Mouse (Mus musculus) intestine, postnatal 0 days (tissue): Measurements from ENCODE around the gene Ncam1. TPM values are rescaled to one million over a fixed set of nuclear protein-coding genes. Genes with fewer than 3 reads are reported as not detected.

Experiments used
- ATAC-seq: fragments of 200-750 bp; cut with Nextera tagmentation; 2 replicates; pipeline ENCODE4 v1.8.0; 2017; ENCODE audit warnings: mild to moderate bottlenecking, moderate TSS enrichment, moderate library complexity
- H3K27ac ChIP-seq: fragments of 300-500 bp; sonication (generic); 2 replicates; pipeline ENCODE4 v1.5.1; 2014; ENCODE audit warnings: mild to moderate bottlenecking, low read depth, low read length, moderate library complexity
- H3K27me3 ChIP-seq: fragments of 300-500 bp; sonication (generic); replicated peaks from 2 replicates; pipeline ENCODE4 v1.6.1; 2014; ENCODE audit warnings: low read length, mixed read lengths; ENCODE audit not compliant: control insufficient read depth, insufficient read depth
- H3K36me3 ChIP-seq: fragments of 300-500 bp; sonication (generic); 2 replicates; pipeline ENCODE4 v1.6.1; 2014; ENCODE audit warnings: mild to moderate bottlenecking, moderate library complexity; ENCODE audit not compliant: control insufficient read depth, insufficient read depth
- H3K4me1 ChIP-seq: fragments of 300-500 bp; sonication (generic); replicated peaks from 2 replicates; pipeline ENCODE4 v1.6.1; 2014; ENCODE audit warnings: antibody characterized with exemption, low read length, mixed read lengths; ENCODE audit not compliant: control insufficient read depth, insufficient read depth
- H3K4me2 ChIP-seq: fragments of 300-500 bp; sonication (generic); replicated peaks from 2 replicates; pipeline ENCODE4 v1.6.1; 2014; ENCODE audit warnings: low read depth, mild to moderate bottlenecking, moderate library complexity
- H3K4me3 ChIP-seq: fragments of 300-500 bp; sonication (generic); 2 replicates; pipeline ENCODE4 v1.5.1; 2014; ENCODE audit warnings: low read depth, low read length
- H3K9ac ChIP-seq: fragments of 300-500 bp; sonication (generic); 2 replicates; pipeline ENCODE4 v1.6.1; 2014; ENCODE audit warnings: mild to moderate bottlenecking, low read depth, low read length
- H3K9me3 ChIP-seq: fragments of 300-500 bp; sonication (generic); 2 replicates; pipeline ENCODE4 v1.6.1; 2016; ENCODE audit warnings: mixed run types; ENCODE audit not compliant: control insufficient read depth
- CTCF ChIP-seq: sonication (generic); IDR thresholded peaks from 2 replicates; pipeline ENCODE4 v1.5.1; 2016; ENCODE audit warnings: low read depth, mild to moderate bottlenecking, control low read depth, antibody characterized with exemption, moderate library complexity
- WGBS: fragments of 180-500 bp; shearing (Covaris S2); extraction: QIAGEN DNeasy Blood & Tissue Kit; methylation state at CpG from one replicate; pipeline ENCODE4 v1.1.7; 2014; 5-methylcytosine and 5-hydroxymethylcytosine counted together
- polyA plus RNA-seq: library from polyadenylated mRNA; unstranded; fragments of >200 nt; fragmentation: Nextera tagmentation; extraction: Ambion mirVana; gene quantifications from 2 replicates; pipeline ENCODE4 v1.2.1, GENCODE M21; 2015

Gene Ncam1
- polyA plus RNA-seq, 1 experiment from 2014 or later: 23.7 TPM

- H3K9me3 ChIP-seq: no peaks in the 10 kb centered on the region
- H3K4me1 ChIP-seq: no peaks in the 10 kb centered on the region
- H3K9ac ChIP-seq: no peak overlapping the region
- peak; percentile 48; the same call in 1 of the 2 replicates for ATAC-seq
- 0 out of 2 replicates have a peak, but pooled peaks cover 2% of the 10 kb centered on the region for H3K27me3 ChIP-seq
- no peak overlapping the region for H3K27ac ChIP-seq
- peak overlapping the region; percentile 48 for H3K4me2 ChIP-seq
- 31% methylated on average over 16 of the region's 16 CpGs for WGBS
- H3K36me3 ChIP-seq: no peaks in the 10 kb centered on the region
- no peak overlapping the region for H3K4me3 ChIP-seq
- TF ChIP-seq CTCF: peak; percentile 100
These were observed 309.5 kb downstream of the Ncam1 start for GRCm38 (mm10) chr9:49488912-49489895.

GRCm38 (mm10) chr9:49488258-49488657 is 310.5 kb downstream of the Ncam1 start:
- H3K27me3 ChIP-seq: 0 out of 2 replicates have a peak, but pooled peaks cover 2% of the 10 kb centered on the region
- no peak overlapping the region for H3K9ac ChIP-seq
- H3K36me3 ChIP-seq: no peaks in the 10 kb centered on the region
- H3K9me3 ChIP-seq: no peaks in the 10 kb centered on the region
- no peak for ATAC-seq
- no peak overlapping the region for H3K27ac ChIP-seq
- no peaks in the 10 kb centered on the region for H3K4me1 ChIP-seq
- no peak for TF ChIP-seq CTCF
- no peak overlapping the region for H3K4me3 ChIP-seq
- H3K4me2 ChIP-seq: no peak overlapping the region
- 67% methylated on average over 7 of the region's 7 CpGs for WGBS

GRCm38 (mm10) chr9:49487657-49487943 is 311.1 kb downstream of the Ncam1 start:
- no peaks in the 10 kb centered on the region for H3K4me1 ChIP-seq
- no peak overlapping the region for H3K4me3 ChIP-seq
- no peak for TF ChIP-seq CTCF
- H3K4me2 ChIP-seq: no peak overlapping the region
- 0 out of 2 replicates have a peak, but pooled peaks cover 2% of the 10 kb centered on the region for H3K27me3 ChIP-seq
- no peak for ATAC-seq
- no peaks in the 10 kb centered on the region for H3K36me3 ChIP-seq
- H3K9ac ChIP-seq: no peak overlapping the region
- H3K9me3 ChIP-seq: no peaks in the 10 kb centered on the region
- WGBS: 73% methylated on average over 6 of the region's 6 CpGs
- H3K27ac ChIP-seq: no peak overlapping the region

GRCm38 (mm10) chr9:49486805-49487656 is 311.7 kb downstream of the Ncam1 start:
- H3K4me2 ChIP-seq: no peak overlapping the region
- no peak overlapping the region for H3K9ac ChIP-seq
- 77% methylated on average over 9 of the region's 9 CpGs for WGBS
- no peak overlapping the region for H3K4me3 ChIP-seq
- no peaks in the 10 kb centered on the region for H3K36me3 ChIP-seq
- H3K9me3 ChIP-seq: no peaks in the 10 kb centered on the region
- H3K27ac ChIP-seq: no peak overlapping the region
- no peaks in the 10 kb centered on the region for H3K4me1 ChIP-seq
- TF ChIP-seq CTCF: no peak
- 0 out of 2 replicates have a peak, but pooled peaks cover 2% of the 10 kb centered on the region for H3K27me3 ChIP-seq
- ATAC-seq: no peak

- Histone ChIP-seq H3K27me3 (0 out of 2 replicates have a peak, but pooled peaks cover 2% of the 10 kb centered on the region), H3K4me1 (no peaks in the 10 kb centered on the region), H3K9me3 (no peaks in the 10 kb centered on the region), H3K36me3 (no peaks in the 10 kb centered on the region), H3K4me2 (peak within 1 kb of the TSS; percentile 84), H3K9ac (peak within 1 kb of the TSS; percentile 28; the same call in 1 of the 2 replicates), H3K27ac (no peak within 1 kb of the TSS), H3K4me3 (peak within 1 kb of the TSS; percentile 61)
- under 1% methylated on average over 17 of the region's 18 CpGs for WGBS
- peak; percentile 76 for ATAC-seq
- TF ChIP-seq CTCF: no peak
These were observed 312.8 kb downstream of the Ncam1 start, which contains the start of gene Ttc12 for GRCm38 (mm10) chr9:49485892-49486311. Gene Ttc12 (minus strand): TSS chr9:49486225.
